Mouse (Mus musculus) small intestine, adult 2 months (tissue): ENCODE data around the gene Gins1.

Source experiments
- CTCF ChIP-seq: fragments of 200-500 bp; IDR thresholded peaks from 2 replicates; pipeline ENCODE4 v1.5.1; 2012; ENCODE audit warnings: low read depth, mild to moderate bottlenecking, control low read depth, inconsistent platforms, low read length, moderate library complexity, mixed read lengths; ENCODE audit not compliant: insufficient replicate concordance, insufficient read length; ENCODE audit errors: extremely low read depth
- POLR2A ChIP-seq: fragments of 200-500 bp; IDR thresholded peaks from 2 replicates; pipeline ENCODE4 v1.6.1; 2012; ENCODE audit warnings: low read depth, mild to moderate bottlenecking, control low read depth, inconsistent platforms, low read length, moderate library complexity

DNA sequence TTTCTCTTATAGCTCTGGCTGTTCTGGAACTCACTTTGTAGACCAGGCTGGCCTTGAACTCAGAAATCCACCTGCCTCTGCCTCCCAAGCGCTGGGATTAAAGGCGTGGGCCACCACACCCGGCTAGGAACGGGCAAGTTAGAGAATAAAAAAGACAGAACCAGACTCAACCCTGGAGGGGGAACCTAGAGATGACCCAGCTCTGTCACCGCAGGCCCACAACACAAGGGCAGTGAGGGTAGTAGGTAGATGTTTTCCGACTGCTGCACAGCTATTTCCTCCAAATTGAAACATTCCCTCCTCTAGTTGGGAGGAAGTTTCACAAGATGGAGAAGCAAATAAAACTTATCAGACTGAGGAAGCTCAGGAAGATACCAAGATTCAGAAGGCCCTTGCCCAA lies 72.5 kb downstream of the Gins1 start:
- TF ChIP-seq CTCF (no peak), POLR2A (no peak)
